Mouse (Mus musculus) MEL (cell line): ENCODE data around the gene Tmprss4. TPM values are rescaled to one million over a fixed set of nuclear protein-coding genes. Genes with fewer than 3 reads are reported as not detected.
A peak's percentile ranks its signal among the peaks of the same experiment; 100 is the strongest.

Source experiments
- DNase-seq: peaks from one replicate; pipeline ENCODE4 v3.0.0; 2011; ENCODE audit warnings: low read depth, low spot score
- H3K27ac ChIP-seq: 2 replicates; pipeline ENCODE4 v1.5.1; 2012; ENCODE audit warnings: low read depth, mild to moderate bottlenecking, control low read depth, low read length, moderate library complexity; ENCODE audit not compliant: control insufficient read depth
- H3K27me3 ChIP-seq, 2 experiments: fragments of 150-350 bp in 1 of 2; sonication (generic) in 1 of 2; 2 replicates each; pipeline ENCODE4 v1.6.1; 2012; ENCODE audit warnings: low read length in 2 of 2, mild to moderate bottlenecking in 2 of 2, improper control_type of control experiment in 1 of 2, moderate library complexity in 1 of 2; ENCODE audit not compliant: insufficient read depth in 2 of 2, control insufficient read depth in 1 of 2
- H3K36me3 ChIP-seq, 2 experiments: 2 replicates each; pipeline ENCODE4 v1.6.1; 2012 to 2014; ENCODE audit warnings: low read length in 2 of 2, improper control_type of control experiment in 1 of 2, inconsistent platforms in 1 of 2, mild to moderate bottlenecking in 1 of 2; ENCODE audit not compliant: insufficient read depth in 2 of 2, control insufficient read depth in 1 of 2
- H3K4me1 ChIP-seq, 2 experiments: fragments of 150-350 bp in 1 of 2; sonication (generic) in 1 of 2; 2 replicates each; pipeline ENCODE4 v1.6.1; 2012; ENCODE audit warnings: low read length in 2 of 2, improper control_type of control experiment in 1 of 2, mild to moderate bottlenecking in 1 of 2; ENCODE audit not compliant: insufficient read depth in 2 of 2, control insufficient read depth in 1 of 2
- H3K4me3 ChIP-seq, 2 experiments: fragments of 150-350 bp in 1 of 2; sonication (generic) in 1 of 2; 2 replicates each; pipeline ENCODE4 v1.5.1; 2012; ENCODE audit warnings: low read depth in 2 of 2, low read length in 2 of 2, mild to moderate bottlenecking in 2 of 2, moderate library complexity in 2 of 2, control low read depth in 1 of 2, improper control_type of control experiment in 1 of 2; ENCODE audit not compliant: control insufficient read depth in 1 of 2, insufficient read depth in 1 of 2
- H3K79me2 ChIP-seq: 2 replicates; pipeline ENCODE4 v1.6.1; 2012; ENCODE audit warnings: mild to moderate bottlenecking, low read length, moderate library complexity; ENCODE audit not compliant: control insufficient read depth, poor library complexity, insufficient read depth
- H3K9ac ChIP-seq: 2 replicates; pipeline ENCODE4 v1.6.1; 2012; ENCODE audit warnings: low read depth, mild to moderate bottlenecking, control low read depth, low read length, moderate library complexity; ENCODE audit not compliant: control insufficient read depth, poor library complexity, severe bottlenecking
- H3K9me3 ChIP-seq: fragments of 150-350 bp; sonication (generic); replicated peaks from 2 replicates; pipeline ENCODE4 v1.6.1; 2012; ENCODE audit warnings: mild to moderate bottlenecking, low read length, improper control_type of control experiment, moderate library complexity; ENCODE audit not compliant: insufficient read depth
- CHD2 ChIP-seq: IDR thresholded peaks from 2 replicates; pipeline ENCODE4 v1.6.1; 2011; ENCODE audit warnings: low read length, improper control_type of control experiment
- E2F4 ChIP-seq: IDR thresholded peaks from 2 replicates; pipeline ENCODE4 v1.6.1; 2011; ENCODE audit warnings: low read depth, low read length, improper control_type of control experiment, borderline replicate concordance
- GABPA ChIP-seq: IDR thresholded peaks from 2 replicates; pipeline ENCODE4 v1.6.1; 2012; ENCODE audit warnings: low read depth, mild to moderate bottlenecking, inconsistent platforms, low read length, improper control_type of control experiment, moderate library complexity
- HCFC1 ChIP-seq: IDR thresholded peaks from 2 replicates; pipeline ENCODE4 v1.6.1; 2012; ENCODE audit warnings: low read depth, mild to moderate bottlenecking, inconsistent platforms, low read length, improper control_type of control experiment, moderate library complexity
- KAT2A ChIP-seq: conservative IDR thresholded peaks from 2 replicates; pipeline ENCODE4 v1.6.1; 2012; ENCODE audit warnings: low read depth, low read length, improper control_type of control experiment, inconsistent platforms
- MAFK ChIP-seq: IDR thresholded peaks from 2 replicates; pipeline ENCODE4 v1.6.1; 2011; ENCODE audit warnings: low read depth, mild to moderate bottlenecking, low read length, improper control_type of control experiment, borderline replicate concordance
- MXI1 ChIP-seq: IDR thresholded peaks from 2 replicates; pipeline ENCODE4 v1.6.1; 2011; ENCODE audit warnings: mild to moderate bottlenecking, low read depth, low read length, improper control_type of control experiment
- MYB ChIP-seq: IDR thresholded peaks from 2 replicates; pipeline ENCODE4 v1.6.1; 2011; ENCODE audit warnings: mild to moderate bottlenecking, low read depth, low read length, improper control_type of control experiment
- MYC ChIP-seq: IDR thresholded peaks from 2 replicates; pipeline ENCODE4 v1.6.1; 2011; ENCODE audit warnings: low read depth, mild to moderate bottlenecking, low read length, improper control_type of control experiment, moderate library complexity
- POLR2AphosphoS2 ChIP-seq: IDR thresholded peaks from 2 replicates; pipeline ENCODE4 v1.6.1; 2011; ENCODE audit warnings: low read length, improper control_type of control experiment
- POLR2AphosphoS5 ChIP-seq: IDR thresholded peaks from 2 replicates; pipeline ENCODE4 v1.6.1; 2012; ENCODE audit warnings: low read depth, borderline replicate concordance, mild to moderate bottlenecking, inconsistent platforms, low read length, moderate library complexity, mixed read lengths
- TBP ChIP-seq: IDR thresholded peaks from 2 replicates; pipeline ENCODE4 v1.8.0; 2011; ENCODE audit warnings: low read depth, low read length, improper control_type of control experiment
- ZC3H11A ChIP-seq: IDR thresholded peaks from 2 replicates; pipeline ENCODE4 v1.6.1; 2012; ENCODE audit warnings: low read depth, mild to moderate bottlenecking, inconsistent platforms, low read length, improper control_type of control experiment
- ZNF384 ChIP-seq: IDR thresholded peaks from 2 replicates; pipeline ENCODE4 v1.6.1; 2012; ENCODE audit warnings: low read depth, mild to moderate bottlenecking, inconsistent platforms, low read length, improper control_type of control experiment
- polyA plus RNA-seq, 2 experiments: library from polyadenylated mRNA; stranded (reverse) in 1 of 2; unstranded in 1 of 2; fragments of >175 nt in 1 of 2; fragments of >200 nt in 1 of 2; gene quantifications; 2 replicates each; pipeline versions ENCODE4 v1.2.1 to v1.2.4; 2012; ENCODE audit warnings: low replicate concordance in 2 of 2, low read depth in 1 of 2; ENCODE audit not compliant: insufficient read length in 2 of 2, insufficient read depth in 1 of 2, missing spikeins in 1 of 2
- total RNA-seq: library from RNA; depleted of rRNA; stranded (reverse); fragments of 300-350 nt; gene quantifications from 2 replicates; pipeline ENCODE4 v1.2.3, GENCODE M21; 2012

The Tmprss4 gene
- total and polyA plus RNA-seq, 3 experiments, result not detected

- Histone ChIP-seq H3K9me3 (no peaks in the 10 kb centered on the region), H3K79me2 (no peaks in the 10 kb centered on the region), H3K9ac (no peak overlapping the region), H3K27ac (peak overlapping the region; percentile 1; the same call in 1 of the 2 replicates), H3K4me3 (no peak overlapping the region), H3K4me1 (peaks cover 25 to 38% of the 10 kb centered on the region in 2 experiments), H3K27me3 (no peaks in the 10 kb centered on the region), H3K36me3 (peaks cover 0 to 26% of the 10 kb centered on the region in 2 experiments; a peak in 2 of 4 replicates)
- TF ChIP-seq MXI1 (no peak), ZNF384 (no peak), POLR2AphosphoS2 (no peak), MAFK (no peak), CHD2 (no peak), TBP (no peak), KAT2A (no peak), HCFC1 (no peak), MYB (no peak), GABPA (no peak), POLR2AphosphoS5 (no peak), MYC (no peak), E2F4 (no peak)
- no peak for DNase-seq
These were observed 1.3 kb upstream of the Tmprss4 start for GRCm38 (mm10) chr9:45205143-45205542.

GRCm38 (mm10) chr9:45202021-45202798, 1.7 kb downstream of the Tmprss4 start:
- no peaks in the 10 kb centered on the region for H3K79me2 ChIP-seq
- H3K36me3 ChIP-seq, result peaks cover 0 to 8% of the 10 kb centered on the region in 2 experiments; a peak in 2 of 4 replicates
- H3K27me3 ChIP-seq, result peaks cover 4 to 7% of the 10 kb centered on the region in 2 experiments; a peak in 3 of 4 replicates
- no peak for TF ChIP-seq ZC3H11A
- peaks cover 8 to 16% of the 10 kb centered on the region in 2 experiments for H3K4me1 ChIP-seq
- H3K9ac ChIP-seq, result no peak overlapping the region
- H3K9me3 ChIP-seq, result no peaks in the 10 kb centered on the region
- DNase-seq, result no peak
- H3K27ac ChIP-seq, result no peak overlapping the region
- no peak overlapping the region for H3K4me3 ChIP-seq
